In genomic region chr4:123535271-123535670, GRCm38 (mm10) we compare ENCODE assay signal across 8 mouse cellular contexts.
DNase-seq lines count a peak whose midpoint lies in the region; ATAC-seq lines count a peak whose summit lies in the region.

No protein-coding gene starts in this region.

- ATAC-seq in kidney, embryonic 15.5 days (replicated peaks; ENCODE audit: low FRiP score), result 0 out of 2 replicates have a peak, but pooled peaks have one; percentile 33
- peak; percentile 69; the same call in 1 of the 2 replicates for ATAC-seq in liver, embryonic 11.5 days (replicated peaks; ENCODE audit: low FRiP score)

- DNase-seq in CD4-positive helper T cell, adult 2 months (ENCODE audit: low read depth, low spot score), result peak; percentile 68
- DNase-seq in adrenal gland, adult 2 months, result peak; percentile 72
- peak; percentile 51 for DNase-seq in embryonic facial prominence, embryonic 10.5 days (ENCODE audit: low spot score)
- peak; percentile 40 to 70 for DNase-seq in heart, adult 9 months (ENCODE audit: low spot score in 2 of 2)
- no peak for DNase-seq in liver, embryonic 11.5 days (ENCODE audit: low spot score)
- DNase-seq in ovary, postnatal 14 days (ENCODE audit: low spot score), result peak; percentile 57
- peak; percentile 39 to 67 for DNase-seq in thymus, postnatal 10 days (ENCODE audit: low spot score in 2 of 2)

- H3K27me3 ChIP-seq in embryonic facial prominence, embryonic 10.5 days (replicated peaks; ENCODE audit: low read depth, poor library complexity, severe bottlenecking), result no peaks in the 10 kb centered on the region
- H3K27me3 ChIP-seq in kidney, embryonic 15.5 days, result no peaks in the 10 kb centered on the region
- no peaks in the 10 kb centered on the region for H3K27me3 ChIP-seq in liver, embryonic 11.5 days (replicated peaks; ENCODE audit: control insufficient read depth, insufficient read depth, low read length)

- no peaks in the 10 kb centered on the region for H3K4me1 ChIP-seq in embryonic facial prominence, embryonic 10.5 days
- H3K4me1 ChIP-seq in kidney, embryonic 15.5 days, result 0 out of 2 replicates have a peak, but pooled peaks cover 2% of the 10 kb centered on the region
- no peaks in the 10 kb centered on the region for H3K4me1 ChIP-seq in liver, embryonic 11.5 days (replicated peaks; ENCODE audit: control insufficient read depth, insufficient read depth, low read length)

- no peak overlapping the region for H3K4me2 ChIP-seq in kidney, embryonic 15.5 days
- H3K4me2 ChIP-seq in liver, embryonic 11.5 days, result no peak overlapping the region

- H3K9ac ChIP-seq in kidney, embryonic 15.5 days, result no peak overlapping the region
- H3K9ac ChIP-seq in liver, embryonic 11.5 days (ENCODE audit: low read depth, low read length), result no peak overlapping the region

- no peak overlapping the region for H3K4me3 ChIP-seq in embryonic facial prominence, embryonic 10.5 days
- no peak overlapping the region for H3K4me3 ChIP-seq in kidney, embryonic 15.5 days (replicated peaks)
- no peak overlapping the region for H3K4me3 ChIP-seq in liver, embryonic 11.5 days (ENCODE audit: low read depth, low read length)

- H3K36me3 ChIP-seq in embryonic facial prominence, embryonic 10.5 days (replicated peaks), result peaks cover 24% of the 10 kb centered on the region
- peaks cover 19% of the 10 kb centered on the region for H3K36me3 ChIP-seq in kidney, embryonic 15.5 days
- H3K36me3 ChIP-seq in liver, embryonic 11.5 days (ENCODE audit: control insufficient read depth, insufficient read depth, low read length), result peaks cover 3% of the 10 kb centered on the region; the same call in 1 of the 2 replicates

- H3K27ac ChIP-seq in embryonic facial prominence, embryonic 10.5 days (replicated peaks), result no peak overlapping the region
- H3K27ac ChIP-seq in kidney, embryonic 15.5 days, result no peak overlapping the region
- no peak overlapping the region for H3K27ac ChIP-seq in liver, embryonic 11.5 days (ENCODE audit: low read depth, low read length)

- no peaks in the 10 kb centered on the region for H3K9me3 ChIP-seq in embryonic facial prominence, embryonic 10.5 days
- H3K9me3 ChIP-seq in kidney, embryonic 15.5 days (replicated peaks), result no peaks in the 10 kb centered on the region
- no peaks in the 10 kb centered on the region for H3K9me3 ChIP-seq in liver, embryonic 11.5 days (ENCODE audit: control insufficient read depth, low read length)

- WGBS in embryonic facial prominence, embryonic 10.5 days, result 59% methylated on average over 1 of the region's 1 CpGs
- WGBS in kidney, embryonic 15.5 days, result 33% methylated on average over 1 of the region's 1 CpGs
- 65% methylated on average over 1 of the region's 1 CpGs for WGBS in liver, embryonic 11.5 days
